Mouse (Mus musculus) thymus, adult 2 months (tissue): Measurements from ENCODE around the gene Gm20662. TPM values are rescaled to one million over a fixed set of nuclear protein-coding genes. Genes with fewer than 3 reads are reported as not detected.

Experiments
- DNase-seq: peaks from one replicate; pipeline ENCODE4 v3.0.0; 2021
- H3K27ac ChIP-seq: fragments of 200-500 bp; 2 replicates; pipeline ENCODE4 v1.5.1; 2012; ENCODE audit warnings: low read length, control low read depth; ENCODE audit not compliant: control insufficient read depth, insufficient read depth
- H3K27me3 ChIP-seq: fragments of 200-500 bp; 2 replicates; pipeline ENCODE4 v1.6.1; 2012; ENCODE audit warnings: mild to moderate bottlenecking, low read length, moderate library complexity, mixed read lengths; ENCODE audit not compliant: control insufficient read depth, insufficient read depth
- H3K36me3 ChIP-seq: fragments of 200-500 bp; 2 replicates; pipeline ENCODE4 v1.6.1; 2012; ENCODE audit warnings: mild to moderate bottlenecking, low read length, moderate library complexity; ENCODE audit not compliant: control insufficient read depth, insufficient read depth
- H3K4me1 ChIP-seq: fragments of 200-500 bp; replicated peaks from 2 replicates; pipeline ENCODE4 v1.6.1; 2012; ENCODE audit warnings: low read length; ENCODE audit not compliant: control insufficient read depth, insufficient read depth
- H3K4me3 ChIP-seq: fragments of 200-500 bp; 2 replicates; pipeline ENCODE4 v1.5.1; 2012; ENCODE audit warnings: mild to moderate bottlenecking, low read length, control low read depth, moderate library complexity; ENCODE audit not compliant: control insufficient read depth, insufficient read depth
- CTCF ChIP-seq: fragments of 200-500 bp; IDR thresholded peaks from 2 replicates; pipeline ENCODE4 v1.5.1; 2012; ENCODE audit warnings: mild to moderate bottlenecking, control low read depth, low read length, moderate library complexity, borderline replicate concordance; ENCODE audit not compliant: control insufficient read depth, poor library complexity, insufficient read depth; ENCODE audit errors: extremely low read depth
- POLR2A ChIP-seq: fragments of 200-500 bp; IDR thresholded peaks from 2 replicates; pipeline ENCODE4 v1.6.1; 2012; ENCODE audit warnings: mild to moderate bottlenecking, low read length, control low read depth, moderate library complexity; ENCODE audit not compliant: control insufficient read depth, poor library complexity, insufficient read depth; ENCODE audit errors: extremely low read depth
- WGBS: fragments of 180-500 bp; shearing (Covaris S2); methylation state at CpG from one replicate; pipeline ENCODE4 v1.1.7; 2018; 5-methylcytosine and 5-hydroxymethylcytosine counted together
- polyA plus RNA-seq: library from polyadenylated mRNA; depleted of rRNA; stranded (reverse); fragments of >200 nt; gene quantifications from 2 replicates; pipeline ENCODE4 v1.2.3, GENCODE M21; 2012

Gm20662 gene
- polyA plus RNA-seq, 1 experiment, result 3.2 TPM

DNA sequence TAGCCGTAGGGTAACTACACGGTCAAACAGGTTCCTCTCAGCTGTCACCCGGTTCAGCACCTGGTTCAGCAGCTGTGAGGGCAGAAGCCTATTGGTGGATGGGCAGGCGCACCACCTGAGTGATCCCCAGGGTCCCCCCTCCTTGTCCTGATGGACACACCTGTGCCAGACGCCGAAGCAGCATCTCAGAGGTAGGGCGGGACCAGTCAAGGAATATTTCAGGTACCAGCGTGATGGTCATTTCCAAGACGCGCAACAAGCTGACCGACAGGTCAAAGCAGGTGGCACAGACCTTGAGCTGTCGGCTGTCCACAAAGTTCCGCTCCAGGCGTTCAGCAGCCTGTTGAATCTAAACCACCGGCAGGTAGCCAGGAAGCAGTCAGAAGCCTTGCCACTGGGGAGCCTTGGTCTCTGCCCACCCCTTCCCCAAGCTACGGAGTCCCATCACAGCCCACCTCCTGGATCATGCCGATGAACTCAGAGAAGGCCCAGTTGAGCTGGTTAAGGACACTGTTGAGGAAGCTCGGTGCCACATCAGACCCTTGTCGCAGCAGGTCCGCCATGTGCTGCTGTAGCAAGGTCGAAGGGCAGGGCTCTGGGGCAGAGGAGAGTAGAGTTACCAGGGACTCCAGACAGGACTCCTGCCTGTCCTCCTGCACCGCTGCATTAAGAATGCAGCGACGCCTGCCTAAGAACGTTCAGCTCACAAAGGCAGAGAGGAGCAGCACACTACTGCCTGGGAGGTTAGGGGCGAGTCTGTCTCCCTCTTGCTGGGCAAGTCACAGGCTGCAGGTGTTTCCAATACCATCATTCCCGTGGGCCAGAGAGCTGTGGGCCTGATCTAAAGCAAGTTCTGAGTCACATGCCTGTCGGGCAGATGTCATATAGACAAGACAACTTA is 60.5 kb downstream of the Gm20662 start:
- H3K4me1 ChIP-seq, result peaks cover 4% of the 10 kb centered on the region
- H3K27me3 ChIP-seq, result no peaks in the 10 kb centered on the region
- H3K27ac ChIP-seq, result no peak overlapping the region
- H3K36me3 ChIP-seq, result peaks cover 7% of the 10 kb centered on the region
- DNase-seq, result no peak
- TF ChIP-seq CTCF, result no peak
- no peak for TF ChIP-seq POLR2A
- no peak overlapping the region for H3K4me3 ChIP-seq
- 97% methylated on average over 28 of the region's 28 CpGs for WGBS

DNA sequence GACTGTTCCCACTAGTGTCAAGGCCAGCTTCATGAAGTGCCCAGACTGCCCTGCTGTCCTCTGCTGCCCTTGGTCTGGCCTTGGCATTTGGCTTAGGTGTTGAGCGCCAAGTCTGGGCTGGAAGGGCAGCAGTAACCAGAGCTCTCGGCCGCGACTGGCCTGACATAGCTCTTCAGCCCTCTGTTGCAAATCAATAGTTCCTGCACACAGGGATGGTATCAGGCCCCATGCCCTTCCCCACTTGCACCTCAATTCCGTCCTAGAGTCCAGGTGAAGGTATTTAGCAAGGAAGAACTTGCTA is 61.1 kb downstream of the Gm20662 start:
- peaks cover 6% of the 10 kb centered on the region; the same call in 1 of the 2 replicates for H3K36me3 ChIP-seq
- H3K4me1 ChIP-seq, result peaks cover 4% of the 10 kb centered on the region
- no peak overlapping the region for H3K4me3 ChIP-seq
- no peak for TF ChIP-seq POLR2A
- no peak for TF ChIP-seq CTCF
- H3K27me3 ChIP-seq, result no peaks in the 10 kb centered on the region
- 97% methylated on average over 5 of the region's 5 CpGs for WGBS
- no peak for DNase-seq
- no peak overlapping the region for H3K27ac ChIP-seq

DNA sequence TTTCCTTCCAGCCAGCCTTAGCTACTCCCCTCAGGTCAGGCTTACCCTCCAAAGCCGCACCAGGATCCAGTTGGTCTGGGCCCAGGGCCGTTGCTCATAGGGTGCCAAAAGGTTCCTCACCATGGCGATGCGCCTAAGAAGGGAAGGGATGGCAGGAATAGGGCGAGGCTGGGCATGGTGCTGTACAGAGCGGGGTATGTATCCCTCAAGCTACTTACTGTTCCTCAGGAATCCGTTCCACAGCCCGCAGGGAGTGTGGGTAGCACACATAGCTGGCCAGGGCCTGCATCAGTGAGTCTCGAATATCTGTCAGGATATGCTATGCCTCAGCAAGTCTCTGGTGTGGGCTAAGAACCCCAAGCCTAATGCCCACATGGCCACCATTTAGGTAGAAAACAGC is 62.1 kb downstream of the Gm20662 start:
- H3K36me3 ChIP-seq, result peaks cover 9% of the 10 kb centered on the region; the same call in 1 of the 2 replicates
- WGBS, result 96% methylated on average over 9 of the region's 9 CpGs
- TF ChIP-seq POLR2A, result no peak
- no peak for TF ChIP-seq CTCF

DNA sequence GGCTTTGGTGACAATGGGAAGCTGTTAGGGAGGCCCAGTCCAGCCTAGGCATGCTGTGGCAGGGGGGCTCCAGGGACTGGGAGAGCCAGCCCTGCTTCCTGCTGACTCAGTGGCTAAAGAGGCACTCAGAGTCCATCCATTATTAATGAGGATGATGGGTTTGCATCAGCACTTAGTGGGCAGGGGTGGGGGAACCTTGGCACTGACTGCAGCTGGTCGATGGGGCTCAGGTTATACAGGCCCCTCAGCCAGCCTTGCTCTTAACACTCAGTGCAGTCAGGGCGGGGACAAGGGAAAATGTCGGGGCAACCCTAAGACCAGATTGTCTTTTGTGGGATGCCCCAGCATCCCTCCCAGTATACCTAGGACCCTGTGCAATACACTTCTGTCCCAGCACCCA is 66.0 kb downstream of the Gm20662 start:
- 0 out of 2 replicates have a peak, but pooled peaks cover 3% of the 10 kb centered on the region for H3K36me3 ChIP-seq
- H3K27ac ChIP-seq, result no peak overlapping the region
- DNase-seq, result no peak
- H3K4me3 ChIP-seq, result no peak overlapping the region
- no peaks in the 10 kb centered on the region for H3K27me3 ChIP-seq
- H3K4me1 ChIP-seq, result no peaks in the 10 kb centered on the region
- 95% methylated on average over 3 of the region's 3 CpGs for WGBS
- TF ChIP-seq CTCF, result no peak
- no peak for TF ChIP-seq POLR2A

More for the DNA sequence above, 62.1 kb downstream of the Gm20662 start:
- no peaks in the 10 kb centered on the region for H3K27me3 ChIP-seq
- DNase-seq, result no peak
- H3K4me1 ChIP-seq, result peaks cover under 1% of the 10 kb centered on the region; the same call in 1 of the 2 replicates
- no peak overlapping the region for H3K4me3 ChIP-seq
- no peak overlapping the region for H3K27ac ChIP-seq

GRCm38 (mm10) chr9:108063361-108063760 is 67.2 kb downstream of the Gm20662 start:
- DNase-seq, result no peak
- TF ChIP-seq CTCF (no peak), POLR2A (no peak)
- H3K27ac ChIP-seq, result no peak overlapping the region
- H3K27me3 ChIP-seq, result no peaks in the 10 kb centered on the region
- WGBS, result 96% methylated on average over 12 of the region's 12 CpGs
- 0 out of 2 replicates have a peak, but pooled peaks cover 3% of the 10 kb centered on the region for H3K36me3 ChIP-seq
- no peaks in the 10 kb centered on the region for H3K4me1 ChIP-seq
- H3K4me3 ChIP-seq, result no peak overlapping the region

DNA sequence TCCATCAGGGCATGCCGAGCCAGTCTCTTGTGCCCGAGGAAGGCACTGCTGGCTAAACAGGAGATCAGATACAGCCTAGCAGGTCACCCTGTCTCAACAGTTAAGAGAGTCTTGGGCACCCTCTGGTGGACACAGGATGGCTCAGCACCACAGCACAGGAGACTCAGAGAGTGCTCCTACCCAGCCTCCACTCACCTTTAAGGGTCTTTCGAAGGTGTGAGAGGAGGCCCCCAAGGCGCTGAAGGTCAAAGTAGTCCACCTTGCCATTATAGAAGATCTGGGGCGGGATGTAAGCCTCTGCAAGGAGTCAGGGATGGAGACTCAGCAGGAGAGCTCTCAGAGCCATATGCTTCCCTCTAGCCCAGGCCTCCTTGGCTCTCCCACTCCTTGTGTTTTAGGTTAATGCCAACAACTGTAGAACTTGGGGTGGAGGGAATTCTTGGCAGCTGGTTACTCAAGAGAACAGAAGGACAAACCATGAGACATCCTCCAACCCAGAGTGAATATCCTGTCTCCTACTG is 69.4 kb downstream of the Gm20662 start:
- DNase-seq, result peak; percentile 62
- Histone ChIP-seq H3K27me3 (no peaks in the 10 kb centered on the region), H3K4me3 (no peak overlapping the region), H3K36me3 (peaks cover 3% of the 10 kb centered on the region; the same call in 1 of the 2 replicates), H3K4me1 (no peaks in the 10 kb centered on the region), H3K27ac (no peak overlapping the region)
- 74% methylated on average over 5 of the region's 5 CpGs for WGBS
- TF ChIP-seq POLR2A (no peak), CTCF (peak; percentile 68; the same call in 1 of the 2 replicates)

DNA sequence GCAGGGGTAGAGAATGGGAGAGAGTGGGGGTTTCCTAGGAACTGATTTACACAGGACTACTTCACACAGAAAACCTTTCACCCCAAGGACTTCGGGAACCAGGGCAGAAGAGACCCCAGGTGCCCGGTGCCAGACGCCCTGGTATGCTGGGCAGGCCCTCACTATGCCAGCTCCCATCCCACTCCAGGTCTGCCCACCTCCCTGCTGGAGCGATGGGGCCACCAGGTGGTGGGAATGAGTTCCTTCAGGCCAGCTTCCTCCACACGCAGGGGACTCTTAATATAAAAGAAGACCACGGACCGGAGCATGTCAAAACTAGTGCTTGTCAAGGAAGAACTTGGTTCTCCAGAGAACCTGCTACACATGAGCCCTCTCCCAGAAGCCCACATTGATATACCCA is 71.0 kb downstream of the Gm20662 start:
- 96% methylated on average over 7 of the region's 7 CpGs for WGBS
- no peaks in the 10 kb centered on the region for H3K4me1 ChIP-seq
- DNase-seq, result no peak
- no peak overlapping the region for H3K27ac ChIP-seq
- H3K27me3 ChIP-seq, result no peaks in the 10 kb centered on the region
- H3K36me3 ChIP-seq, result peaks cover 9% of the 10 kb centered on the region; the same call in 1 of the 2 replicates
- TF ChIP-seq POLR2A (no peak), CTCF (no peak)
- no peak overlapping the region for H3K4me3 ChIP-seq
